Mouse (Mus musculus) ES-E14 (cell line): ENCODE data around the gene Slc16a2. TPM values are rescaled to one million over a fixed set of nuclear protein-coding genes. Genes with fewer than 3 reads are reported as not detected.

Experiments used
- DNase-seq: peaks from one replicate; pipeline ENCODE4 v3.0.0-alpha.2; 2013; ENCODE audit warnings: low read depth, low spot score
- H3K27ac ChIP-seq: 2 replicates; pipeline ENCODE4 v1.5.1; 2012; ENCODE audit warnings: low read depth, mild to moderate bottlenecking, low read length, moderate library complexity, mixed read lengths; ENCODE audit not compliant: poor library complexity, insufficient read depth, severe bottlenecking
- H3K36me3 ChIP-seq: 2 replicates; pipeline ENCODE4 v1.6.1; 2012; ENCODE audit warnings: mild to moderate bottlenecking, low read length, moderate library complexity, mixed read lengths; ENCODE audit not compliant: control insufficient read depth, poor library complexity, insufficient read depth, severe bottlenecking
- H3K4me1 ChIP-seq, 2 experiments: fragments of 150-350 bp in 1 of 2; sonication (generic) in 1 of 2; 2 replicates each; pipeline ENCODE4 v1.6.1; 2012; ENCODE audit warnings: low read length in 2 of 2, mild to moderate bottlenecking in 1 of 2, mixed read lengths in 1 of 2; ENCODE audit not compliant: control insufficient read depth in 2 of 2, insufficient read depth in 2 of 2, poor library complexity in 1 of 2
- H3K4me3 ChIP-seq, 2 experiments: fragments of 150-350 bp in 1 of 2; sonication (generic) in 1 of 2; 2 replicates each; pipeline ENCODE4 v1.5.1; 2012; ENCODE audit warnings: low read length in 2 of 2, low read depth in 1 of 2, mild to moderate bottlenecking in 1 of 2, mixed read lengths in 1 of 2; ENCODE audit not compliant: insufficient read depth in 1 of 2, poor library complexity in 1 of 2, severe bottlenecking in 1 of 2
- H3K9ac ChIP-seq: 2 replicates; pipeline ENCODE4 v1.6.1; 2012; ENCODE audit warnings: low read depth, mild to moderate bottlenecking, low read length, mixed read lengths; ENCODE audit not compliant: poor library complexity, insufficient read depth, severe bottlenecking
- H3K9me3 ChIP-seq: fragments of 150-350 bp; sonication (generic); 2 replicates; pipeline ENCODE4 v1.6.1; 2012; ENCODE audit warnings: low read depth, mild to moderate bottlenecking, low read length; ENCODE audit not compliant: control insufficient read depth, insufficient read depth
- CHD2 ChIP-seq: IDR thresholded peaks from 2 replicates; pipeline ENCODE4 v1.6.1; 2014; ENCODE audit warnings: mild to moderate bottlenecking, low read depth, low read length, inconsistent platforms
- HCFC1 ChIP-seq: IDR thresholded peaks from 2 replicates; pipeline ENCODE4 v1.6.1; 2012; ENCODE audit warnings: low read length, inconsistent platforms, borderline replicate concordance; ENCODE audit not compliant: insufficient read depth
- MAFK ChIP-seq: IDR thresholded peaks from 2 replicates; pipeline ENCODE4 v1.6.1; 2014; ENCODE audit warnings: mild to moderate bottlenecking, low read depth, low read length, inconsistent platforms; ENCODE audit not compliant: insufficient read depth
- ZC3H11A ChIP-seq: IDR thresholded peaks from 2 replicates; pipeline ENCODE4 v1.6.1; 2012; ENCODE audit warnings: low read depth, mild to moderate bottlenecking, inconsistent platforms, low read length, borderline replicate concordance
- ZNF384 ChIP-seq: IDR thresholded peaks from 2 replicates; pipeline ENCODE4 v1.6.1; 2012; ENCODE audit warnings: low read depth, low read length, inconsistent platforms
- in situ Hi-C, 2 experiments: fragments of 600-800 bp; cut with MboI; formaldehyde crosslinking; loops; one replicate each; pipeline ENCODE4 v1.15.1; 2025; ENCODE audit warnings: low sequenced_read_pairs in 2 of 2, inconsistent platforms in 1 of 2; ENCODE audit not compliant: unreplicated experiment in 2 of 2
- total RNA-seq: library from RNA; depleted of rRNA; stranded (reverse); fragments of 300-350 nt; gene quantifications from 2 replicates; pipeline ENCODE4 v1.2.3, GENCODE M21; 2012

Gene Slc16a2
- total RNA-seq, 1 experiment = 1.5 TPM

GRCm38 (mm10) chrX:103812690-103813089 lies 9.1 kb downstream of the Slc16a2 start:
- no peak overlapping the region for H3K9ac ChIP-seq
- no peak for DNase-seq
- H3K4me3 ChIP-seq = no peak overlapping the region

GRCm38 (mm10) chrX:103810483-103810882 lies 11.3 kb downstream of the Slc16a2 start:
- Histone ChIP-seq H3K36me3 (no peaks in the 10 kb centered on the region), H3K9ac (no peak overlapping the region), H3K4me1 (no peaks in the 10 kb centered on the region), H3K9me3 (no peaks in the 10 kb centered on the region), H3K4me3 (no peak overlapping the region), H3K27ac (no peak overlapping the region)
- TF ChIP-seq MAFK (no peak), HCFC1 (no peak), ZC3H11A (no peak), CHD2 (no peak)
- DNase-seq = no peak
- in situ Hi-C loops = no loop called here

More at GRCm38 (mm10) chrX:103812690-103813089, 9.1 kb downstream of the Slc16a2 start:
- H3K36me3 ChIP-seq = no peaks in the 10 kb centered on the region
- H3K27ac ChIP-seq = no peak overlapping the region
- in situ Hi-C loops = no loop called here
- H3K4me1 ChIP-seq = no peaks in the 10 kb centered on the region
- no peaks in the 10 kb centered on the region for H3K9me3 ChIP-seq
- TF ChIP-seq ZC3H11A (no peak), CHD2 (no peak), MAFK (no peak), HCFC1 (no peak)

GRCm38 (mm10) chrX:103806373-103806772 lies 15.4 kb downstream of the Slc16a2 start:
- Histone ChIP-seq H3K27ac (no peak overlapping the region), H3K9me3 (no peaks in the 10 kb centered on the region), H3K4me3 (no peak overlapping the region), H3K4me1 (no peaks in the 10 kb centered on the region), H3K9ac (no peak overlapping the region), H3K36me3 (no peaks in the 10 kb centered on the region)
- in situ Hi-C loops = no loop called here
- no peak for DNase-seq
- TF ChIP-seq ZNF384 = no peak
- TF ChIP-seq HCFC1 = no peak

DNA sequence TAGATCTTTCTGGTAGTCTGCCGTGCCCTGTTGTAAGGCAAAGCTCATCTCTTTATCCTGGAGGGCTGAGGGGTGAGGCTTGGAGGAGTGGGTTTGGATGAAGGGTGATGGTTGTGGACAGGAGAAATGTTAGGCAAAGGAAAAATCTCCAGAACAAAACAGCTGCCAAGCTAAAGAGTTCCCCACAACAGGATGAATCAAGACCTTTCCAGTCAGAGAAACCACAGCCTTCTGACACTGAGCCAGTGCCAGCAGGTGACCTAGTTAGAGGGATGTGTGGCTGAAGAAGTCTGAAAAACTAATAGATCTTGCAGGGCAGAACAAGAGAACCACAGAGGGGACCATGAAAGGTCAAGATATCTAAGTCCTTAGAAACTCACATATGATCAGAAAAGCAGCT lies 24.8 kb downstream of the Slc16a2 start:
- H3K36me3 ChIP-seq = no peaks in the 10 kb centered on the region
- H3K9ac ChIP-seq = no peak overlapping the region
- DNase-seq = no peak
- H3K4me3 ChIP-seq = no peak overlapping the region
- H3K27ac ChIP-seq = no peak overlapping the region
- no peaks in the 10 kb centered on the region for H3K9me3 ChIP-seq
- in situ Hi-C loops = no loop called here
- no peaks in the 10 kb centered on the region for H3K4me1 ChIP-seq
- no peak for TF ChIP-seq HCFC1
- no peak for TF ChIP-seq CHD2
- no peak for TF ChIP-seq ZNF384
- TF ChIP-seq MAFK = no peak

- no peaks in the 10 kb centered on the region for H3K36me3 ChIP-seq
- H3K27ac ChIP-seq = no peak overlapping the region
- no peaks in the 10 kb centered on the region for H3K4me1 ChIP-seq
- in situ Hi-C loops = no loop called here
- H3K9ac ChIP-seq = no peak overlapping the region
- no peak for DNase-seq
- no peaks in the 10 kb centered on the region for H3K9me3 ChIP-seq
- no peak overlapping the region for H3K4me3 ChIP-seq
- TF ChIP-seq ZNF384 = no peak
Measured at GRCm38 (mm10) chrX:103795506-103795905, 26.3 kb downstream of the Slc16a2 start.
